Mouse (Mus musculus): ENCODE results near the gene Pcdh7. TPM values are rescaled to one million over a fixed set of nuclear protein-coding genes. Genes with fewer than 3 reads are reported as not detected.

Gene Pcdh7
- total RNA-seq, 2 experiments from 2014 or later, result 0.58 to 2.2 TPM

GRCm38 (mm10) chr5:57743956-57744661, 26.3 kb downstream of the Pcdh7 start:
- no peak for ATAC-seq (replicated peaks; ENCODE audit: poor library complexity)

DNA sequence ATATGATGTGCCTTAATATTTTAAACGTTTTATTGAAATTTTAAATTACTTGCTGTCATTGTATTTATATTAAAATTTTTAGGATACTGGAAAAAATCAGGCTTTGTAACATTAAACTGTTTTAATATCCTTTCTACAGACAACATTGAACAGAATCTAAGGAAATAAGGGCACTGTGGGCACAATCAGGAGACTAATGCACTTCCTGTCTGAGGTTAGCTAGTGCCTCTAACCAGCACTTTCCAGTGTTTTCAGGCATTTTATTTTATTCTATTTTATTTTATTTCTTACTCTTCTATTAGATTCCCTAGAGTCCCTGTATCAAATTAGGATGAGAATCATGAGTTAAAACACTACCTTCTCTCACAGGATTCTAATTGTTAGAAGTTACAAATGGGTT, 28.1 kb downstream of the Pcdh7 start:
- ATAC-seq (replicated peaks; ENCODE audit: poor library complexity), result 0 out of 2 replicates have a peak, but pooled peaks have one; percentile 35

GRCm38 (mm10) chr5:57750320-57750719, 32.6 kb downstream of the Pcdh7 start:
- no peak for ATAC-seq (replicated peaks; ENCODE audit: poor library complexity)

- no peak for ATAC-seq (replicated peaks; ENCODE audit: poor library complexity)
Measured at GRCm38 (mm10) chr5:57755791-57756190, 38.0 kb downstream of the Pcdh7 start.

- ATAC-seq (replicated peaks; ENCODE audit: poor library complexity), result peak; percentile 33; the same call in 1 of the 2 replicates
Measured at GRCm38 (mm10) chr5:57756726-57757424, 39.1 kb downstream of the Pcdh7 start.

DNA sequence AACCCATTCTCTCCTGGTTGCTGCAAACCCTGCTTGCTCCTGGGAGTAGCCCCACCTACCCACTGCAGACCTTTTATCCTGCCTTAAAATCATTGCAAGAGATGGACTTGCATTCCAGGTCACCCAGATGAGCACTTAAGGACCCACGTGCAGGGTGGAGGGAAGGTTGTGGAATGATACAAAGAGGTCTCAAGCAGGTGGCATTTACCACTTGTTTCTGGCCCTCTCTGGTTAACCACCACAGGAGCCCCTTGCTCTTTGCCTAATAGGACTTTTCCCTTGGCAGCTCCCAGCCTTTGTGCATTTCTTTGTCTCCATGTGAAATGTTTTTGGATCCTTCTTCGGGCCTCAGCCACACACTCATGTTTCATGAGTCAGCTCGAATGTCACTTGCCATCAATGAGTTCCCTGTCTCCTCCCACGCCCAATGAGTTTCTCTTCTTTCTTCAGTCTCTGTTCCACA, 39.7 kb downstream of the Pcdh7 start:
- ATAC-seq (replicated peaks; ENCODE audit: poor library complexity), result peak; percentile 33; the same call in 1 of the 2 replicates

DNA sequence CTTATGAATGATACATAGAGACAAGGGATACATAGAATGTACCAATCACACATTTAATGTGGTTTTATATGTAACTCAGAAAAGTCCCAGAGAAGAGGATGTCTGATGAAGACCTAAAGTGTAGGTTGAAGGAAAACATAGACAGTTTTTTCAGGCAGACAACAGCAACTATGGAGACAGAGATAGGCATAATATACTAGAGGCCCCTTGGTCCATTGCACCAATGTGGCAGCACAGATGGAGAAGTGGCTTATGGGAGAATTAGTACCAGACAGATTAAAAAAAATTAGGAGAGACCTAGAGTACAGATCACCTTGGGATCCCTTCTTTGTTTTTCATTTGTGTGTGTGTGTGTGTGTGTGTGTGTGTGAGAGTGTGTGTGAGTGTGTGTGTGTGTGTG, 41.2 kb downstream of the Pcdh7 start:
- ATAC-seq (replicated peaks; ENCODE audit: poor library complexity), result peak; percentile 19; the same call in 1 of the 2 replicates

DNA sequence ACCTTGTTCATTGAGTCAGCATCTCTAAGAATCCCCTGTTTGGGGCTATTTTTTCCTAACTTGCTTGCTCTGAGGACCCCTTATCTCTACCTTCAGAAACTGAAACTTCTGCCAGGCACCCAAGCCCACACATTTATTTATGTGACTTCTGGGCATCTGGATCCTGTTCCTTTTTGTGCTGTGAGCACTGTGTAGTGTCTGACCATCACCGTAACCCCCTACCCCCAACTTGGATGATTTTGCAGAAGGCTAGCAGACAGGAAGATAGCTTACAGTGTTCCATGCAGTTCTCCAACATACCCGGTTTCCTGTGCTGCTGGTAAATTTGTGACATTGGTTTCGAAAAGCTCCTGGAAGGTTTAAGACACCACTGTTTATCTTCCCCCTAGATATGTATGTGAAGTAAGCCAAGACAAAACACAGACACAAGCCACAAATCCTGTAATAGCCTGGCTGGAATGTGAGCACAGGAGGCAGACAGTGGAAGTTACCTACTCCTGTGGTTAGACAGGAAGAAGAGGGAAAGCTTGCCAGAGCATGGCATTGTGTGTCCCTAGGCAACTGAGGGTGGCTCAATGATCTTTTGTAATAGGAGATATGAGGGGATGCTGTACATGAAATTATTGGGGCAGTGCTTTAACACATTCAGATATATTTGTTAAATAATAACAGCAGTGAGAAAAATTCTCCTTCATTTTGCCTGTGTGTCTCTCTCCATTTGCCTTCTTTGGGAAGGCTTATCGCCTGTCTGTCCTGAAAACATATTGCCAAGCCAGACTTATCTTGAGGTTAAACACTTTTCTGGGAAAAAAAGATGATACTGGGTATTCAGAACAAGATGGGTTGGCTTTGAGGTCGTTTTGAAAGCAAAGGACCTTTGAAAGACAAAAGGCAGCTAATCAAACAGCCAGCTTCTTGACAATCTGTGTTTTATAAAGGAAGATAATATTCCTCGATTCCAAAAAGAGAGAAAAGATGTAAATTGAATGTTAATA, 42.6 kb downstream of the Pcdh7 start:
- ATAC-seq (replicated peaks; ENCODE audit: poor library complexity), result peak; percentile 55

DNA sequence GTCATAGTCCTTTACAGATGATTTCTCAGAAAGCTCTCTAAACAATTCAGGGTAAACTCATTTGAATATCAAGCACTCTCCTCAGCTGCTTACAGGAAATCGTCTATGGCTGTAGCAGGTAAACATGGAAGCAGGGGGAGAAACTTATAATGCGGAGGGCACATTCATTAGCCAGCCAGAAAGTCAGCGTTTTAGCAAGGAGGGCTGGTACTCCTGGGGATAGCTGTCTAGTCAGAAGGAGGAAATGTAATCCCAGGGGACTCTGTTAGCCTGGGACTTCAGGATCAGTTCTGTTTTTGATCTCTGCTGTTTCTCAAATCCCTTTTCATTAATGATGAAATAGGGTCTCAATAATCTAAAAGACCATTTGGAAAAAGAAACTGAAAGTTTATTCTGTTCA, 47.6 kb downstream of the Pcdh7 start:
- no peak for ATAC-seq (replicated peaks; ENCODE audit: poor library complexity)

DNA sequence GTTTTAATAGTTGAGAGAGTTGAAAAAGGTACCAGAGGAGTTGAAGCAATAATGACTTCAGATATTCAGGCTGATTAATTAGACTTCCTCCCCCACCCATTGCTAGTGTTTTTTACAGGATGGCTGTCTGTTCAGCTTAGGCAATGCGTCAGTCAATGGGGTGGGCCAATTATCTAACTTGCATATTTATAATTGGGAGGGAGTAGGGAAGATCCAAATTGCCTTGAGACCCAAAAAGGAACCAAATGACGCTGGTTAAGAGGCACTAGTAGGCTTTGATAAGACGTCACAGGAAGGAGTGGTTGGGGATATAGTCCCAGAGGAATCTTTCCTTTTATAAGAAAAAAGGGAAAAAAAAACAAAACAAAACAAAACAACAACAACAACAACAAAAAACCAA, 49.6 kb downstream of the Pcdh7 start:
- no peak for ATAC-seq (replicated peaks; ENCODE audit: poor library complexity)

DNA sequence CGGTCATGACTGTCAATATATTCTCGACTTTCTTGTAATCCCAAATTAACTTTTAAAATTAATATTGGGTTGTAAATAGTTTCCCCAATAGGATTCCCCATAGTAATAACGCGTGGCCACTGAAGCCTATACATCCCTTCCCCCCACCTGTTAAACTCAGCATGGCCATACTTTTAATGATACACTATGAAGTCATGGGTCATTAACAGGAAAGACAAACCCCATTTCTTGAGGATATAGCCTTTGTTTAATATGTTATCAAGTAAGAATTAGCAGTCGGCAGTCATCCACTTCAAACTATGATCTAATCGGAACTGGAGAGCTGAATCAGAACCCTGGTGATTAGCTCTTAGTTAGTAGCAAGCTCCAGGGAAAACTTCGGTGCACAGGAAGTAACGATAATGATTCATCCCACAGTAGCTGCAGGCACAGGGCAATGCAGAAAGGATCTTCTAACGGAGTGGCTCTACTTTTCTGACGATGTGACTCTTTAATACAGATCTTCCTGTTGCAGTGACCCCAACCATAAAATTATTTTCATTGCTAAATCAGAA, 50.8 kb downstream of the Pcdh7 start:
- ATAC-seq (replicated peaks; ENCODE audit: poor library complexity), result no peak

DNA sequence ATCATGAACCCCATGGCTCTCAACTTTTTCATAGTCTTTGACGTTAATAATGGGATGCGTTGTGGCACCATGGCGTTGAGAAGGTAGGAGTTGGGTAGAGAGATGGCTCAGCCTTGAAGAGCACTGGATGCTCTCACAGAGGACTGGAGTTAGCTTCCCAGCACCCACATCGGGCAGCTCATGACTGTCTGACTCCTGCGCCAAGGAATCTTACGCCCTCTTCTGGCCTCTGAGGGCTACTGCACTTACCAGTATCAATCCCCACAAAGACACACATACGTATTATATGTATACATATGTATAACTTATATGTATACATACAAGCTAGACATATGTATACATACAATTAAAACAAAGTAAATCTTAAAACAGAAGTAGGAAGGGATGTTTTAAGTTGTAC, 51.9 kb downstream of the Pcdh7 start:
- peak; percentile 51 for ATAC-seq (replicated peaks; ENCODE audit: poor library complexity)

GRCm38 (mm10) chr5:57770364-57770763, 52.6 kb downstream of the Pcdh7 start:
- ATAC-seq (replicated peaks; ENCODE audit: poor library complexity), result no peak

DNA sequence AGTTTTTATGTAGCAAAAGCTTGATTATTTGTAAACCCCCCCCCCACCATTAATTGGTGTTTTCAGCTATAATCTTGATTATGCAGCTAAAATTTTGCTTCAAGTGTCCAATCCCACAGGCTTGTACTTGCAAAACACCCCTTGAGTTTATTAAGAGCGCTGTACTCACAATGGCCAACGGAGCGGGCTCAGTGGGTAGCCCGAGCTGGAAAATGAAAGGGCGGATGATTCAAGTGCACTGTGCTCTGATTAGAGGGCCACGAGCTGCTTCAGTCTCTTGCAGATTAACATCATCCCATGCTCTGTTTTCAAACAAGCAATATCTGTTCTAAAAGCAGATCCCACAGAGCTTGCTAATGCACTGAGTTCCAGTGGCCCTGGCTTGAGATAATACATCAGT, 53.4 kb downstream of the Pcdh7 start:
- ATAC-seq (replicated peaks; ENCODE audit: poor library complexity), result no peak

GRCm38 (mm10) chr5:57772711-57773110, 54.9 kb downstream of the Pcdh7 start:
- no peak for ATAC-seq (replicated peaks; ENCODE audit: poor library complexity)

GRCm38 (mm10) chr5:57774496-57774895, 56.7 kb downstream of the Pcdh7 start:
- 0 out of 2 replicates have a peak, but pooled peaks have one; percentile 41 for ATAC-seq (replicated peaks; ENCODE audit: poor library complexity)

GRCm38 (mm10) chr5:57778093-57778492, 60.3 kb downstream of the Pcdh7 start:
- no peak for ATAC-seq (replicated peaks; ENCODE audit: poor library complexity)

DNA sequence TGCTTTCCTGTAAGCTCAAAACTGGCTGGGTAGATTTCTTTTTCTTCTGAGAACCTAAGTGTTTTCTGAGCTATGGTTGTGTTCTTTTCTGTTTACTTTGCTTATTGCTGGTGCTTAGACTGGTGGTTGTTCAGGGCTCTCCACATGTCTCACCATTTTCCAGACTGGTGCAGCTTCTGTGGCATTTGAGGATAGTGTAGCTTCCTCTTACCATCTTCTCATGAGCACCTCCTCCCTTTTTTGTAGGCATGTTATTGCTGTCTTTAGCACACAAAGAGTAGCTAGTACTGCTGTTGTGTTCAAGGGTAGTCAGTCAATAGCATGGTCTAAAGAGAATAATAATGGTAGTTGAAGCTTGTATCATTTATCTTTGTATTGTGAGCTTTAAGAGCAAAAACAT, 62.2 kb downstream of the Pcdh7 start:
- ATAC-seq (replicated peaks; ENCODE audit: poor library complexity), result no peak

DNA sequence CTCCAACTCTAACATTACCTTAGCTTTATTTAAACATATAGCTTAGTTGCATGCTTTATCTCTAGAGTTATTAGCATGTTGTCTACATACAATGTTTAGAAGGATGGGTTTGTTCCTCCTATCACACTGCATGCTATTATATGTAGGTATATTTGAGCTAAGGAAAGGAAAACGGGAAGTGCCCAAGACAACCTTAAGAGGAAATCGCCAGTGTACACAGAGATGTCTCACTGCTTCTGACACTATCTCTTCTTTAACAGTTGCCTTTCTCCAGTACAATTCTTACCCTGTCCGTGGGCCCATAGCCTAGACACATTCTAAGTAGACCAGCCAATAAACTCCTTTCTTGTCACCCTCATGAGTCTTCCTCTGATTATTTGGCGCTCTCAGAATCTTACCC, 62.8 kb downstream of the Pcdh7 start:
- ATAC-seq (replicated peaks; ENCODE audit: poor library complexity), result 0 out of 2 replicates have a peak, but pooled peaks have one; percentile 17

DNA sequence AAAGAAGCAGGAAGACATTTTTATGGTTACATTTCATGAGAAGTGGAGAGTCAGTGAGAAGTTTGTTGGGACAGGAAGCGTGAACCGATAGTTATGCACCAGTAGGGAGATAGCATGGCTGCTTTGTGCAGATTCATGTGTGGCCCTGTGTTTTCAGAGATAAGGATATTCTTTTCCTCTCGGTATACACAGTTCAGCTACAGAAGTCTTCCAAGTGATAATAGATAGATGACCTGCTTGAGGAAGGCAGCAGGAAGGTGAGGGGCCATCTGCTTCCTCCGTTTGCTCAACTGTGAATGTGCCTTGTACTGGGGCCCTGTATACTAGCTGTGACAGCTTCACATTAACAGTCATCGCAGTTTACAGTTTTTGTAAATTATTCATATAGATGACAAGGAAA, 64.2 kb downstream of the Pcdh7 start:
- peak; percentile 98 for ATAC-seq (replicated peaks; ENCODE audit: poor library complexity)

- ATAC-seq (replicated peaks; ENCODE audit: poor library complexity), result no peak
Measured at GRCm38 (mm10) chr5:57782546-57782945, 64.8 kb downstream of the Pcdh7 start.

Data from megakaryocyte progenitor cell, adult 5-6 weeks (primary cell).